Mouse (Mus musculus): ENCODE measurements at regions not wholly inside any gene's neighbourhood (a gene's known extent, or its start where the extent isn't known, plus 50 kb on each side); places are given as distances from the start of the nearest gene placed in this dataset.

DNA sequence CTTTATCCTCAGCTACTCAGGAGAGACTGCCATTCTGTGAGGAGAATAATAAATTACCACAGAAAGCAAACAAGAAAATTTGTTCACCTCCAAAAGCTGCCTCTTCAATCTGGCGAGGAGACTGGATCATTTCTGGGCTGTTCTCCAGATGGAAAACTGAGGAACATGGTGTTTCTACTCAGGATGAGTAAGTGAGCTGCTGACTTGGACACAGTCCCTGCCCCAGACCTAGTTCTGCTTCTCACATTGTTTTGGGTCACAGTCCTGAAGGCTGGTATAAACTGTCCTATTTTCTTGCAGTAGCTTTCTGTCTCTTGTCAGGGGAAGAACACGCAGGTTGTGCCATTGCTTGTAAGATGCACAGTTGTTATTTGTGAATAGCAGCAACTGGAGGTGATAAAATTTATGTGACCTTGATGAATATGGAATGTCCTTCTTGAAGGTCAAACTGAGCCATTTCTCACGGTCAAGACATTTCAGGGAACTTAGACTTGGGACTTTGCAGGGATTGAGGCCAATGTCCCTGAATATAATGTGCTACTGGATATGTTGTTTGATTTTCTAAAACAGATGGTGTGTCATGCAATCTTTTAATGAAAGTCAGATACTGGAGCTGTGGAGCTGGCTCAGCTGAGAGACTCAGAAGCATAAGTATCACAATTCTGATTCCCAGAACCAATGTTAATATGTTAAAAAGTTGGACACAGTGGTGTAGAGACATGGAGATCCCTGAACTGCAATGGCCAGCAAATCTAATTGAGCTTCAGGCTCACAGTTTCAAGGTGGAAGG lies 102.2 kb downstream of the Edn1 start:
- WGBS, result 84% methylated on average over 3 of the region's 3 CpGs
- Histone ChIP-seq H3K9me3 (replicated peaks) (no peaks in the 10 kb centered on the region), H3K9ac (replicated peaks) (no peak overlapping the region), H3K4me1 (no peaks in the 10 kb centered on the region), H3K4me2 (no peak overlapping the region), H3K36me3 (no peaks in the 10 kb centered on the region), H3K27ac (replicated peaks) (no peak overlapping the region), H3K27me3 (replicated peaks) (no peaks in the 10 kb centered on the region), H3K4me3 (replicated peaks) (no peak overlapping the region)
- no peak for ATAC-seq (ENCODE audit: low FRiP score)

DNA sequence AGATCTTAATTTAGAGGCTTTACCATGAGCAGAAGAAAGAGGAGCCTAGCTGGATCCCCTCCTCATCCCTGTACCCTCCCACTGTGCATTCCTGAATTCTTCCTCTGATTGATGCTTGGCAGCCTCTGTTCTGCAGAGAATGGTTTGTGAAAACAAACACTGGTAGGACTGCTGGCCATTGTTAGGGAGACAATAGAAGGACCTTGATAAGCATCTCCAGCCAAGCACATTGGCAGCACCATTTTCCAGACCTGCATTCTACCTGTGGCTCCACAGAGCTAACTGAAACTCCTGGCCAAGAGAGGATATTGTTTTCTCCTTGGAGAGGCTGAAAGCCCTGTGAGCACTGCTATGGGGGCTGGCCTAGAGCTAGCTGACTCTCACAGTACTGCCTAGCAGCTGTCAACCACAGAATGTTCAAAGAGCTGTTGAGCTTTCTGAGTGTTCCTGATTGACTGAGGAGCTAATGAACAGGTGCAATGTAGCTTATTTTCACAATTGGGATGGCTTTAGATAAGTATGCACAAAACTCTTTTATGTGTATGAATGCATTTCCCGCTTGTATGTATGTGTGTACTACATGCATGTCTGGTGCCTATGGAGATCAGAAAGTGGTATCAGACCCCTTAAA lies 111.5 kb downstream of the Edn1 start:
- ATAC-seq (ENCODE audit: low FRiP score), result no peak
- no peaks in the 10 kb centered on the region for H3K9me3 ChIP-seq (replicated peaks)
- no peak overlapping the region for H3K4me3 ChIP-seq (replicated peaks)
- no peaks in the 10 kb centered on the region for H3K36me3 ChIP-seq
- no peak overlapping the region for H3K27ac ChIP-seq (replicated peaks)
- H3K4me2 ChIP-seq, result no peak overlapping the region
- 95% methylated on average over 1 of the region's 1 CpGs for WGBS
- no peaks in the 10 kb centered on the region for H3K27me3 ChIP-seq (replicated peaks)
- H3K9ac ChIP-seq (replicated peaks), result no peak overlapping the region
- H3K4me1 ChIP-seq, result no peaks in the 10 kb centered on the region

DNA sequence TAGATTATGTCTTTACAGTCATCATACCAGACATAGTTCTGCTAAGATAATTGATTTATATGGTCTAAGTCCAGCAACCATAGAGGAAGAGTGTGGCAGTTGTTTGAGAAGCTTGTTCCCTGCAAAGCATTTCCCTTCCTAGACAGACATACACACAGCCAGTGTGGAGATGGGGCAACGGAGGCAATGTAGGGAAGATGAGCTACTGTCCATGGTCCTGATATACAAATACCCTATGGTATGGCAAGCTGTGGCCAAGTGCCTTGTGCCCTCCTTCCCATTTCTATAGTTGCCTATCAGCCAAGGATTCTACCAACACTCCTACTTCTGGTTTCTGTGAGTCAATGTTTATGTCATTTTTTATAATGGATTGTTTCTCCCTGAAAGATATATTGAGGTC lies 145.6 kb downstream of the Edn1 start:
- Histone ChIP-seq H3K4me2 (no peak overlapping the region), H3K27me3 (replicated peaks) (no peaks in the 10 kb centered on the region), H3K4me1 (no peaks in the 10 kb centered on the region), H3K9ac (replicated peaks) (no peak overlapping the region), H3K9me3 (replicated peaks) (no peaks in the 10 kb centered on the region), H3K4me3 (replicated peaks) (no peak overlapping the region), H3K36me3 (no peaks in the 10 kb centered on the region), H3K27ac (replicated peaks) (no peak overlapping the region)
- WGBS, result 9% methylated on average over 1 of the region's 1 CpGs
- no peak for ATAC-seq (ENCODE audit: low FRiP score)

DNA sequence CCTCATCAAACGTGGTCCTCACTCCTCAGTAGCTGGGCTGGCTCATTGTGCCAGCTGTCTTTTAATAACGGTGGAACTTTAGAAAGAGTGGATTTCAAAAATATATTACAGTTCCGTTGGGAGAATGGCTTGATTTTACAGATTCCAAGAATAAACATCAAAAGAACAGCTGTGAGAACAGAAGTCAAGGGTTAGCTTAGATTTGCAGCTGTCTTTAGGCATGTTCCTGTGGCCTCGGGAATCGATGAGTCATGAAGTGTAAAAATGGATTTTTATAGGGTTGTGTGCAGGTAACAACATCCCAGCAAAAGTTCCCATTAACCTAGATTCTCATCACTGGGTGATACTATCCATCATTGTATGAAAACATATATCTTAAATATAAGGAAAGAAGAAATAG lies 152.4 kb downstream of the Edn1 start:
- no peaks in the 10 kb centered on the region for H3K27me3 ChIP-seq (replicated peaks)
- H3K36me3 ChIP-seq, result no peaks in the 10 kb centered on the region
- H3K9ac ChIP-seq (replicated peaks), result no peak overlapping the region
- WGBS, result 80% methylated on average over 5 of the region's 5 CpGs
- H3K9me3 ChIP-seq (replicated peaks), result no peaks in the 10 kb centered on the region
- no peak overlapping the region for H3K4me2 ChIP-seq
- ATAC-seq (ENCODE audit: low FRiP score), result no peak
- H3K4me1 ChIP-seq, result no peaks in the 10 kb centered on the region
- no peak overlapping the region for H3K4me3 ChIP-seq (replicated peaks)
- H3K27ac ChIP-seq (replicated peaks), result no peak overlapping the region

DNA sequence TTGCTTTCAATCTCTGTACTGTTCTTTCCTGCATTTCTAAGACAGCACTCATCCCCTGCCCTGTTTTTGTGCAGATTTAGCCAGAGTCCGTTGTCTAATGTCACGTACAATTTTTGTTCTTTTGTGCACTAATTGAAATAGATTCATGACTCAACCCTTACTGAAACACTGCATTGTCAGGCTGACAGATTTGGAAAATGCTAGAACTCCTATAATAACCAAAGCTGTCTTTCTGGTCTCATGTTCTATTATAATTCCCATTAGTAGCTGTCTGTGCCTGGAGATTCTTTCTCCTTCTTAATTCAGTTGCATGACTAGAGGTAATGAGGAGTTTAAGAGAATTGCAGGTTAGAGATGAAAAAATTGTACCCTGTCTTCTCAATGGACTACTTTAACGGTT lies 158.6 kb downstream of the Edn1 start:
- H3K36me3 ChIP-seq, result no peaks in the 10 kb centered on the region
- no peak for ATAC-seq (ENCODE audit: low FRiP score)
- WGBS, result 88% methylated on average over 3 of the region's 3 CpGs

DNA sequence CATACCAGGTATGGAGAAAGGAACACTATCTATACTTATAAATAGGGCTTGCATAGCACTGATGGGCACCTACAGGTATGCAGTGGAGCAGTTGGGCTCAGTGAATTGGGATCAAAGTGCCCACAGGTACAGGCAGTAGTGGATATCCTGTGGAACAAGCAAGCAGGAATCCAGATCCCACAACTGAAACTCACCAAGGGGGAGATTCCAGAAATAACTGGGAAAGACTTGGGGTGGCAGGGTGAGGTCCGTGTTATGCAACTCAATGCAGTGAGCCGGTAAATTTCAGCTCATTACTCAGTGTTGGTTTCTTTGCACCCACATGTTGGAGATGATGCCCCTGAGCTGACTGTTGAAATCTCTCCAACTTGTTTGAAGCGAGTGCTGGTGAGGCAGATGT lies 177.5 kb downstream of the Edn1 start:
- 93% methylated on average over 3 of the region's 3 CpGs for WGBS

More for the DNA sequence above, 158.6 kb downstream of the Edn1 start:
- H3K9ac ChIP-seq (replicated peaks), result no peak overlapping the region
- H3K4me1 ChIP-seq, result no peaks in the 10 kb centered on the region
- no peak overlapping the region for H3K4me2 ChIP-seq
- no peak overlapping the region for H3K27ac ChIP-seq (replicated peaks)
- H3K9me3 ChIP-seq (replicated peaks), result no peaks in the 10 kb centered on the region
- H3K4me3 ChIP-seq (replicated peaks), result no peak overlapping the region
- no peaks in the 10 kb centered on the region for H3K27me3 ChIP-seq (replicated peaks)

DNA sequence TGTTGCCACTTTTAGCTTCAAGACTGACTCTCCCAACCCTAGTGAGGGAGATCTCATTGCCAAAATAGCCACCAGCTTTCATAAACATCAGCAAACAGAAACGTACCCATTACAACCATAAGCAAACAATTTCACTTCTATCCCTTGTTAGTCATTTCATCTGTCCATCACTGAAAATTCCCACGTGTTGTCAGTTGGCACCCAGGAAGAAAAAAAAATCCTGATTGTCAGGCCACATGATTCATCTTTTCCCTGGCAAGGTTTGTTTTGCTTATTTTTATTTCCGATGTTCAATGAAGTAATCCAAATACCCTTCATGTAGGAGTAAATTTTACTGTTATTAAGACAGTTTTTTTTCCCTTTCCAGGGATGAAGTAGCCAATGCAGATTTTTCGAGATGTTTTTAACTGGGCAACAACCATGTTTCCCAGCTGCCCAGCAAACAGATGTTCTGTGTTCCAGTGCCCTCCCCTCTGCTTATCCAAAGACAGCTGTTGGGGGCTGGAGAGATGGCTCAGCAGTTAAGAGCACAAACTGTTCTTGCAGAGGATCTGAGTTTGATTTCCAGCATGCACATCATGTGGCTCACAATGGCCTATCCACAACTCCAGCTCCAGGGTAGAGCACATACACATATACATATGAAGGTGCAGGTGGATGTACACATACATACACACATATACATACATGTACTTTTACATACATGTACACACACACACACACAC lies 189.3 kb upstream of the Phactr1 start:
- H3K4me3 ChIP-seq (replicated peaks), result no peak overlapping the region
- 0 out of 2 replicates have a peak, but pooled peaks cover 5% of the 10 kb centered on the region for H3K4me1 ChIP-seq
- no peaks in the 10 kb centered on the region for H3K27me3 ChIP-seq (replicated peaks)
- ATAC-seq (ENCODE audit: low FRiP score), result no peak
- WGBS, result 86% methylated on average over 4 of the region's 4 CpGs
- no peak overlapping the region for H3K4me2 ChIP-seq
- H3K9me3 ChIP-seq (replicated peaks), result no peaks in the 10 kb centered on the region
- no peaks in the 10 kb centered on the region for H3K36me3 ChIP-seq
- H3K27ac ChIP-seq (replicated peaks), result no peak overlapping the region
- no peak overlapping the region for H3K9ac ChIP-seq (replicated peaks)

More for the DNA sequence above, 177.5 kb downstream of the Edn1 start:
- no peak overlapping the region for H3K27ac ChIP-seq (replicated peaks)
- no peak overlapping the region for H3K4me2 ChIP-seq
- H3K36me3 ChIP-seq, result no peaks in the 10 kb centered on the region
- no peak overlapping the region for H3K9ac ChIP-seq (replicated peaks)
- ATAC-seq (ENCODE audit: low FRiP score), result no peak
- H3K4me3 ChIP-seq (replicated peaks), result no peak overlapping the region
- no peaks in the 10 kb centered on the region for H3K4me1 ChIP-seq
- H3K9me3 ChIP-seq (replicated peaks), result no peaks in the 10 kb centered on the region
- H3K27me3 ChIP-seq (replicated peaks), result no peaks in the 10 kb centered on the region

DNA sequence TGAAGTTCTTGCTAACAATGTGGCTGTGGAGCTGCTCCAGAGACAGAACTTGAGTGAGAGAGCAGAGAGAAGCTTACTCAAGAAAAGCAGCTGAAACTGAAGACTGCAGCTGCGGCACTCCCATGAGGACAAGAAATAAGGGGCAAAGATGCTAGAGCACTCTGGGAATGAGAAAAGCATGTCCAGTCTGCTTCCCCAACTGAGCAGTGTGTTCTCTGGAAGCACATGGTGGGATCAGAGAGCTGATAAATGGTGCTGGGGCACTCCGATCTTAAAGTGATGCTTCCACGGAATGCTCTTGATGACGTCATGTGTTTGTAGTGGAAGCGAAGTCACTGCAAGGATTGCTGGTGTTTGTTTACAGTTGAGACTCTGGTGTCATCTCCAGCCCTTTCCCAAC lies 186.1 kb upstream of the Phactr1 start:
- Histone ChIP-seq H3K27me3 (replicated peaks) (no peaks in the 10 kb centered on the region), H3K4me3 (replicated peaks) (no peak overlapping the region), H3K4me1 (no peaks in the 10 kb centered on the region), H3K9me3 (replicated peaks) (no peaks in the 10 kb centered on the region), H3K9ac (replicated peaks) (no peak overlapping the region), H3K36me3 (no peaks in the 10 kb centered on the region), H3K4me2 (no peak overlapping the region), H3K27ac (replicated peaks) (no peak overlapping the region)
- no peak for ATAC-seq (ENCODE audit: low FRiP score)
- 81% methylated on average over 5 of the region's 5 CpGs for WGBS

DNA sequence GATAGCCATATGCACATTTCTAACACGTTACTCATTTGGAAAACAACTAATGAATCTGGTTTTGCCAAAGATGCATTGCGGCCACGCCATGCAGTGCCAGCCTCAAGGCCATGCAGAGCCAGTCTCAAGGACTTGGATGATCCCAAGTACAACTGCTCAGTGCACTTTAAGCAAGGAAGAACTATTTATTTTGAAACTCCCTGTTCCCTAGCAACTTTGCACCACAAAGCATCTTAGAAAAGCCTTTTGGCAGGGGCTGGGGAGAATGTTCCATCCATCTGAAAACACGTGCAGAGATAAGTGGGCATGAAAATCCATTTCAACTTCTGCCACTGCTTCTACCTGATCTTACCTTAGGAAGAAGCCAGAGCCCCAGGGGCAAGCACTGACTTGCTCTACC lies 182.1 kb upstream of the Phactr1 start:
- Histone ChIP-seq H3K27me3 (replicated peaks) (no peaks in the 10 kb centered on the region), H3K4me2 (no peak overlapping the region), H3K36me3 (no peaks in the 10 kb centered on the region), H3K9me3 (replicated peaks) (no peaks in the 10 kb centered on the region), H3K4me3 (replicated peaks) (no peak overlapping the region), H3K27ac (replicated peaks) (no peak overlapping the region), H3K9ac (replicated peaks) (no peak overlapping the region), H3K4me1 (no peaks in the 10 kb centered on the region)
- WGBS, result 75% methylated on average over 4 of the region's 4 CpGs
- no peak for ATAC-seq (ENCODE audit: low FRiP score)

DNA sequence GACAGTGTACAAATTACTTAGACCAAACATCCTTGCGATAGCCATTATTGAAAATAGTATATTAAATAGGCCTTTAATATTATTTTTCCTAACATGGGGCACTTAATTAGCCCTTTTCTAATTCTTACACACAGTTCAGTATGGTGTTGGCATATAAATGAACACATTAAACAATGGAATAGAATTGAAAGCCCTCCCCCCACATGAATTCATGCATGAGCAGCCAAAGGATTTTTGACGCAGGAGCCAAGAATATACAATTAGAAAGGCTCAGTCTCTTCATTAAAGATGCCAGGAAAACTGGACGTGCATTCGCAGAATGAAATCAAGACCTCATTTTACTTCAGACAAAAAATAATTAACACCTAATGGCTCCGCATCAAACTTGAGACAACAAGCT lies 172.9 kb upstream of the Phactr1 start:
- Histone ChIP-seq H3K4me2 (no peak overlapping the region), H3K4me1 (peaks cover 4% of the 10 kb centered on the region; the same call in 1 of the 2 replicates), H3K27ac (replicated peaks) (no peak overlapping the region), H3K9me3 (replicated peaks) (no peaks in the 10 kb centered on the region), H3K4me3 (replicated peaks) (no peak overlapping the region), H3K27me3 (replicated peaks) (no peaks in the 10 kb centered on the region), H3K36me3 (no peaks in the 10 kb centered on the region), H3K9ac (replicated peaks) (no peak overlapping the region)
- WGBS, result 37% methylated on average over 5 of the region's 5 CpGs
- ATAC-seq (ENCODE audit: low FRiP score), result no peak

DNA sequence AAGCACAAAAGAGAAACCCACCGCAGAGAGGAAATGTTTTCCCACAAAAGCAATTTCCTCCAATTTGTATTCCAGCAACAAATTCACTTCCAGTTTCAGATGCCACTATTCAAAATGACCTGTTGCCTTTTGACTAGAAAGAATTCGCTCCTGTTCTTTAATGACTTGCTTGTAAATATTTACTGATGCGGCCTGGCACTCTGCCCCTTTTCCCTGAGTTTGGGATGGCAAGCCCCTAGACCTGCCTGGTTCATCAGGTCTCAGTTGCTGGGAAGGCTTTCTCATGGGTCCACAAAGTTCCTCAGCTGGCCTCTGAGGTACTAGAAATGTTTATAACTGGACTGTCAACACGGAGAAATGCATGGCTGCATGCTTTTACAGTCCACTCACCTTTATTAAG lies 161.7 kb upstream of the Phactr1 start:
- H3K27me3 ChIP-seq (replicated peaks), result no peaks in the 10 kb centered on the region
- no peak overlapping the region for H3K4me3 ChIP-seq (replicated peaks)
- H3K4me2 ChIP-seq, result no peak overlapping the region
- no peaks in the 10 kb centered on the region for H3K36me3 ChIP-seq
- WGBS, result 74% methylated on average over 4 of the region's 4 CpGs
- H3K9me3 ChIP-seq (replicated peaks), result no peaks in the 10 kb centered on the region
- no peak overlapping the region for H3K9ac ChIP-seq (replicated peaks)
- H3K4me1 ChIP-seq, result no peaks in the 10 kb centered on the region
- H3K27ac ChIP-seq (replicated peaks), result no peak overlapping the region
- ATAC-seq (ENCODE audit: low FRiP score), result no peak

DNA sequence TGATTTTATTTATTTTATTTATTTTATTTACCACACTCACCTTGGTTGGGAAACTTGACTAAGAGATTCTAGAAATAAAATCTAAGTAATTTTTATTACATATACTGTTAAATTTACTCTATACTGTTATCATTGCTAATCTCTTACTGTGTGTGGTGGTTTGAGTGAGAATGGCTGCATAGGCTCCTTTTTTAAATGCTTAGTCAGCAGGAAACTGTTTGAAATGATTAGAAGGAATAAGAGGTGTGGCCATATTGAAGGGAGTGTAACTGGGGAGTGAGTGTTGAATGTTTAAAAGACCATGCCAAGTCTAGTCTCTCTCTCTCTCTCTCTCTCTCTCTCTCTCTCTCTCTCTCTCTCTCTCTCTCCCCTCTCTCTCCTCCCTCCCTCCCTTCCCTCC lies 157.9 kb upstream of the Phactr1 start:
- ATAC-seq (ENCODE audit: low FRiP score), result no peak
- Histone ChIP-seq H3K4me3 (replicated peaks) (no peak overlapping the region), H3K27ac (replicated peaks) (no peak overlapping the region), H3K9ac (replicated peaks) (no peak overlapping the region), H3K4me1 (no peaks in the 10 kb centered on the region), H3K4me2 (no peak overlapping the region), H3K9me3 (replicated peaks) (no peaks in the 10 kb centered on the region), H3K36me3 (no peaks in the 10 kb centered on the region), H3K27me3 (replicated peaks) (no peaks in the 10 kb centered on the region)

All from neural tube, embryonic 15.5 days (tissue).